Mouse (Mus musculus): ENCODE measurements at regions not wholly inside any gene's neighbourhood (a gene's known extent, or its start where the extent isn't known, plus 50 kb on each side); places are given as distances from the start of the nearest gene placed in this dataset.
"Not testable (repeated sequence)": the region's sequence is repeated elsewhere in the genome, so short reads cannot be mapped to it uniquely, and the experiment has no call there.

GRCm38 (mm10) chr6:66401468-66401867, 133.7 kb upstream of the Mad2l1 start:
- peak; percentile 7 for DNase-seq (ENCODE audit: low spot score)
- WGBS = 24% methylated on average over 5 of the region's 5 CpGs
- no peaks in the 10 kb centered on the region for H3K4me1 ChIP-seq (ENCODE audit: insufficient read depth, low read length)
- peak overlapping the region; percentile 13; the same call in 1 of the 2 replicates for H3K27ac ChIP-seq (ENCODE audit: low read depth, low read length)
- no peaks in the 10 kb centered on the region for H3K9me3 ChIP-seq (ENCODE audit: low read length)
- H3K9ac ChIP-seq (replicated peaks; ENCODE audit: low read length, poor library complexity, severe bottlenecking) = no peak overlapping the region
- no peaks in the 10 kb centered on the region for H3K36me3 ChIP-seq (ENCODE audit: insufficient read depth, low read length)
- no peak; the same call in 1 of the 2 replicates for ATAC-seq (ENCODE audit: low FRiP score)
- H3K4me2 ChIP-seq (ENCODE audit: low read depth, low read length, poor library complexity, severe bottlenecking) = no peak overlapping the region
- H3K4me3 ChIP-seq (ENCODE audit: low read depth, low read length) = no peak overlapping the region
- TF ChIP-seq CTCF (IDR thresholded peaks at IDR 0.05) = no peak
- no peaks in the 10 kb centered on the region for H3K27me3 ChIP-seq (ENCODE audit: insufficient read depth, low read length)

GRCm38 (mm10) chr6:66401868-66402440, 133.2 kb upstream of the Mad2l1 start:
- H3K4me2 ChIP-seq (ENCODE audit: low read depth, low read length, poor library complexity, severe bottlenecking) = no peak overlapping the region
- H3K27me3 ChIP-seq (ENCODE audit: insufficient read depth, low read length) = no peaks in the 10 kb centered on the region
- no peaks in the 10 kb centered on the region for H3K9me3 ChIP-seq (ENCODE audit: low read length)
- WGBS = 31% methylated on average over 5 of the region's 5 CpGs
- H3K9ac ChIP-seq (replicated peaks; ENCODE audit: low read length, poor library complexity, severe bottlenecking) = no peak overlapping the region
- DNase-seq (ENCODE audit: low spot score) (no peak), ATAC-seq (ENCODE audit: low FRiP score) (no peak)
- no peak overlapping the region for H3K4me3 ChIP-seq (ENCODE audit: low read depth, low read length)
- 0 out of 2 replicates have a peak overlapping the region, but pooled peaks have one; percentile 13 for H3K27ac ChIP-seq (ENCODE audit: low read depth, low read length)
- no peaks in the 10 kb centered on the region for H3K36me3 ChIP-seq (ENCODE audit: insufficient read depth, low read length)
- no peak for TF ChIP-seq CTCF (IDR thresholded peaks at IDR 0.05)
- H3K4me1 ChIP-seq (ENCODE audit: insufficient read depth, low read length) = no peaks in the 10 kb centered on the region

- ATAC-seq (ENCODE audit: low FRiP score) = no peak
- DNase-seq (ENCODE audit: low spot score) = no peak
Measured at GRCm38 (mm10) chr6:66414822-66415221, 120.4 kb upstream of the Mad2l1 start.

GRCm38 (mm10) chr6:66419452-66420041, 115.6 kb upstream of the Mad2l1 start:
- H3K4me1 ChIP-seq (ENCODE audit: insufficient read depth, low read length) = no peaks in the 10 kb centered on the region
- H3K27ac ChIP-seq (ENCODE audit: low read depth, low read length) = no peak overlapping the region
- no peak for TF ChIP-seq CTCF (IDR thresholded peaks at IDR 0.05)
- H3K27me3 ChIP-seq (ENCODE audit: insufficient read depth, low read length) = no peaks in the 10 kb centered on the region
- no peak overlapping the region for H3K4me3 ChIP-seq (ENCODE audit: low read depth, low read length)
- no peak overlapping the region for H3K9ac ChIP-seq (replicated peaks; ENCODE audit: low read length, poor library complexity, severe bottlenecking)
- H3K9me3 ChIP-seq (ENCODE audit: low read length) = no peaks in the 10 kb centered on the region
- WGBS = 39% methylated on average over 7 of the region's 7 CpGs
- no peaks in the 10 kb centered on the region for H3K36me3 ChIP-seq (ENCODE audit: insufficient read depth, low read length)
- H3K4me2 ChIP-seq (ENCODE audit: low read depth, low read length, poor library complexity, severe bottlenecking) = no peak overlapping the region
- DNase-seq (ENCODE audit: low spot score) (no peak), ATAC-seq (ENCODE audit: low FRiP score) (no peak)

More at GRCm38 (mm10) chr6:66414822-66415221, 120.4 kb upstream of the Mad2l1 start:
- H3K4me1 ChIP-seq (ENCODE audit: insufficient read depth, low read length) = no peaks in the 10 kb centered on the region
- no peaks in the 10 kb centered on the region for H3K9me3 ChIP-seq (ENCODE audit: low read length)
- no peak overlapping the region for H3K27ac ChIP-seq (ENCODE audit: low read depth, low read length)
- H3K36me3 ChIP-seq (ENCODE audit: insufficient read depth, low read length) = no peaks in the 10 kb centered on the region
- no peak for TF ChIP-seq CTCF (IDR thresholded peaks at IDR 0.05)
- H3K9ac ChIP-seq (replicated peaks; ENCODE audit: low read length, poor library complexity, severe bottlenecking) = no peak overlapping the region
- H3K4me3 ChIP-seq (ENCODE audit: low read depth, low read length) = no peak overlapping the region
- WGBS = 50% methylated on average over 4 of the region's 4 CpGs
- no peaks in the 10 kb centered on the region for H3K27me3 ChIP-seq (ENCODE audit: insufficient read depth, low read length)
- no peak overlapping the region for H3K4me2 ChIP-seq (ENCODE audit: low read depth, low read length, poor library complexity, severe bottlenecking)

GRCm38 (mm10) chr6:66428370-66428769, 106.8 kb upstream of the Mad2l1 start:
- no peak for TF ChIP-seq CTCF (IDR thresholded peaks at IDR 0.05)
- no peak for DNase-seq (ENCODE audit: low spot score)
- H3K36me3 ChIP-seq (ENCODE audit: insufficient read depth, low read length) = no peaks in the 10 kb centered on the region
- no peak overlapping the region for H3K27ac ChIP-seq (ENCODE audit: low read depth, low read length)
- 73% methylated on average over 4 of the region's 4 CpGs for WGBS
- peaks cover 4% of the 10 kb centered on the region; the same call in 1 of the 2 replicates for H3K9me3 ChIP-seq (ENCODE audit: low read length)
- ATAC-seq (ENCODE audit: low FRiP score) = no peak
- no peaks in the 10 kb centered on the region for H3K27me3 ChIP-seq (ENCODE audit: insufficient read depth, low read length)
- no peak overlapping the region for H3K9ac ChIP-seq (replicated peaks; ENCODE audit: low read length, poor library complexity, severe bottlenecking)
- no peak overlapping the region for H3K4me3 ChIP-seq (ENCODE audit: low read depth, low read length)
- no peak overlapping the region for H3K4me2 ChIP-seq (ENCODE audit: low read depth, low read length, poor library complexity, severe bottlenecking)
- no peaks in the 10 kb centered on the region for H3K4me1 ChIP-seq (ENCODE audit: insufficient read depth, low read length)

GRCm38 (mm10) chr6:66450408-66450807, 84.8 kb upstream of the Mad2l1 start:
- not testable (repeated sequence) for H3K27me3 ChIP-seq (ENCODE audit: insufficient read depth, low read length); DNase-seq (ENCODE audit: low spot score); H3K27ac ChIP-seq (ENCODE audit: low read depth, low read length); ATAC-seq (ENCODE audit: low FRiP score); H3K9ac ChIP-seq (replicated peaks; ENCODE audit: low read length, poor library complexity, severe bottlenecking); H3K4me1 ChIP-seq (ENCODE audit: insufficient read depth, low read length); H3K9me3 ChIP-seq (ENCODE audit: low read length); H3K4me3 ChIP-seq (ENCODE audit: low read depth, low read length); H3K36me3 ChIP-seq (ENCODE audit: insufficient read depth, low read length); H3K4me2 ChIP-seq (ENCODE audit: low read depth, low read length, poor library complexity, severe bottlenecking)

Data from midbrain, postnatal 0 days (tissue).